Mouse (Mus musculus) lung, embryonic 16.5 days (tissue): ENCODE measurements around the gene Spag17. TPM values are rescaled to one million over a fixed set of nuclear protein-coding genes. Genes with fewer than 3 reads are reported as not detected.

Experiments used
- ATAC-seq: fragments of 200-750 bp; cut with Nextera tagmentation; 2 replicates; pipeline ENCODE4 v1.8.0; 2017; ENCODE audit warnings: low read depth, mild to moderate bottlenecking, moderate library complexity
- H3K27ac ChIP-seq: fragments of 300-500 bp; sonication (generic); 2 replicates; pipeline ENCODE4 v1.5.1; 2014; ENCODE audit warnings: mild to moderate bottlenecking, control low read depth, low read length
- H3K27me3 ChIP-seq: fragments of 300-500 bp; sonication (generic); 2 replicates; pipeline ENCODE4 v1.6.1; 2014; ENCODE audit warnings: low read depth, low read length, mixed read lengths; ENCODE audit not compliant: control insufficient read depth, insufficient read depth
- H3K36me3 ChIP-seq: fragments of 300-500 bp; sonication (generic); 2 replicates; pipeline ENCODE4 v1.6.1; 2014; ENCODE audit warnings: low read length; ENCODE audit not compliant: control insufficient read depth, insufficient read depth
- H3K4me1 ChIP-seq: fragments of 300-500 bp; sonication (generic); replicated peaks from 2 replicates; pipeline ENCODE4 v1.6.1; 2014; ENCODE audit warnings: low read length, mixed read lengths; ENCODE audit not compliant: control insufficient read depth, insufficient read depth
- H3K4me2 ChIP-seq: fragments of 300-500 bp; sonication (generic); 2 replicates; pipeline ENCODE4 v1.6.1; 2014; ENCODE audit warnings: low read depth, low read length, control low read depth
- H3K4me3 ChIP-seq: fragments of 300-500 bp; sonication (generic); 2 replicates; pipeline ENCODE4 v1.5.1; 2014; ENCODE audit warnings: mild to moderate bottlenecking, low read length, control low read depth
- H3K9ac ChIP-seq: fragments of 300-500 bp; sonication (generic); 2 replicates; pipeline ENCODE4 v1.6.1; 2014; ENCODE audit warnings: low read length, control low read depth
- H3K9me3 ChIP-seq: fragments of 300-500 bp; sonication (generic); 2 replicates; pipeline ENCODE4 v1.6.1; 2016; ENCODE audit warnings: low read length; ENCODE audit not compliant: control insufficient read depth
- WGBS: fragments of 180-500 bp; shearing (Covaris S2); extraction: QIAGEN DNeasy Blood & Tissue Kit; methylation state at CpG from one replicate; pipeline ENCODE4 v1.1.7; 2014; 5-methylcytosine and 5-hydroxymethylcytosine counted together
- polyA plus RNA-seq: library from polyadenylated mRNA; unstranded; fragments of >200 nt; fragmentation: Nextera tagmentation; extraction: Ambion mirVana; gene quantifications from 2 replicates; pipeline ENCODE4 v1.2.1, GENCODE M21; 2015

Gene Spag17
- polyA plus RNA-seq, 1 experiment from 2014 or later, result 5.8 TPM

GRCm38 (mm10) chr3:99956517-99956916 is 71.3 kb downstream of the Spag17 start:
- Histone ChIP-seq H3K27me3 (no peaks in the 10 kb centered on the region), H3K9me3 (no peaks in the 10 kb centered on the region), H3K9ac (no peak overlapping the region), H3K27ac (no peak overlapping the region), H3K4me3 (no peak overlapping the region), H3K36me3 (no peaks in the 10 kb centered on the region), H3K4me2 (no peak overlapping the region), H3K4me1 (no peaks in the 10 kb centered on the region)
- ATAC-seq, result no peak

DNA sequence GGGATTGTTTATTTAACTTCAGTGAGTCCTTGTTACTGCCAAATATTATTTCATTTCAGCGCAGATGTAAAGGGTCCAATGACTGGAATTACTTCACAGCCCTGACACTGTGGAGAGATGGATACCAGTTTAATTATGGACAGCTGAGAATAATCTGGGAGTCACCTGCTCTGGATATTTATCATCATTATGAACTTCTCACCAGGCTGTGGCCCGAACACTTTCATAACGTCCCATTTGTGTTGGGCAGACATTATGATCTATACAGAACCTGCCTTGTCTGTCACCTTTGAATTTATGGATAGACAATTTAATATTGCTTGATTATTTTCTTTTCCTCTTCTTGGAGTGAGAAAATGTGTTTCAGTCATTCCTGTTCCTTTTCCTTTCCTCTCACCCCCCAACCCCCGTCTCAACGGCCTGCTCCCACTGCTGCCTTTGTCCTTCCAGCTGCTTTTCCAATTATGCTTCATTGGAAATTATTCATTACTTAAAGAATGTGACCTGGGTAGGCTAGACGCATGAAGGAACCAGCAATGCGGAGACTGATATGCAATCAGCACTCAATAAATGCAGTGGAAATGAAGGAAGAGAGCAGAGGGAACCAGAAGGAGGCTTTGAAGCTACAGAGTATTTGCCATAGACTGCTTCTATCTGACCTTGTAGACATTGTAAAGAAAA is 74.7 kb downstream of the Spag17 start:
- WGBS, result 44% methylated on average over 7 of the region's 7 CpGs
- H3K27me3 ChIP-seq, result no peaks in the 10 kb centered on the region

GRCm38 (mm10) chr3:99964345-99964744 is 79.1 kb downstream of the Spag17 start:
- WGBS, result 77% methylated on average over 6 of the region's 6 CpGs
- Histone ChIP-seq H3K27ac (no peak overlapping the region), H3K36me3 (no peaks in the 10 kb centered on the region), H3K9me3 (no peaks in the 10 kb centered on the region), H3K4me2 (no peak overlapping the region), H3K9ac (no peak overlapping the region), H3K4me3 (no peak overlapping the region), H3K4me1 (no peaks in the 10 kb centered on the region), H3K27me3 (no peaks in the 10 kb centered on the region)
- ATAC-seq, result no peak

More for the DNA sequence above, 74.7 kb downstream of the Spag17 start:
- no peak for ATAC-seq
- no peaks in the 10 kb centered on the region for H3K9me3 ChIP-seq
- H3K27ac ChIP-seq, result no peak overlapping the region
- H3K36me3 ChIP-seq, result no peaks in the 10 kb centered on the region
- H3K9ac ChIP-seq, result no peak overlapping the region
- no peak overlapping the region for H3K4me2 ChIP-seq
- H3K4me3 ChIP-seq, result no peak overlapping the region
- no peaks in the 10 kb centered on the region for H3K4me1 ChIP-seq

GRCm38 (mm10) chr3:99965863-99966262 is 80.7 kb downstream of the Spag17 start:
- H3K27ac ChIP-seq, result no peak overlapping the region
- H3K9ac ChIP-seq, result no peak overlapping the region
- H3K9me3 ChIP-seq, result no peaks in the 10 kb centered on the region
- H3K27me3 ChIP-seq, result no peaks in the 10 kb centered on the region
- no peak overlapping the region for H3K4me2 ChIP-seq
- ATAC-seq, result no peak
- H3K4me1 ChIP-seq, result peaks cover 2% of the 10 kb centered on the region; the same call in 1 of the 2 replicates
- no peaks in the 10 kb centered on the region for H3K36me3 ChIP-seq
- H3K4me3 ChIP-seq, result no peak overlapping the region
- WGBS, result 43% methylated on average over 4 of the region's 4 CpGs

- Histone ChIP-seq H3K27ac (no peak overlapping the region), H3K36me3 (no peaks in the 10 kb centered on the region), H3K9me3 (no peaks in the 10 kb centered on the region), H3K9ac (no peak overlapping the region), H3K4me3 (no peak overlapping the region), H3K4me2 (no peak overlapping the region), H3K27me3 (no peaks in the 10 kb centered on the region), H3K4me1 (peaks cover 5% of the 10 kb centered on the region; the same call in 1 of the 2 replicates)
- no peak for ATAC-seq
- 48% methylated on average over 2 of the region's 2 CpGs for WGBS
These were observed 81.1 kb downstream of the Spag17 start for GRCm38 (mm10) chr3:99966285-99966684.

GRCm38 (mm10) chr3:99970766-99971165 is 85.6 kb downstream of the Spag17 start:
- 28% methylated on average over 5 of the region's 5 CpGs for WGBS
- Histone ChIP-seq H3K36me3 (no peaks in the 10 kb centered on the region), H3K27ac (no peak overlapping the region), H3K27me3 (no peaks in the 10 kb centered on the region), H3K4me3 (no peak overlapping the region), H3K4me1 (peaks cover 5% of the 10 kb centered on the region; the same call in 1 of the 2 replicates), H3K9ac (no peak overlapping the region), H3K9me3 (no peaks in the 10 kb centered on the region), H3K4me2 (no peak overlapping the region)
- no peak for ATAC-seq

DNA sequence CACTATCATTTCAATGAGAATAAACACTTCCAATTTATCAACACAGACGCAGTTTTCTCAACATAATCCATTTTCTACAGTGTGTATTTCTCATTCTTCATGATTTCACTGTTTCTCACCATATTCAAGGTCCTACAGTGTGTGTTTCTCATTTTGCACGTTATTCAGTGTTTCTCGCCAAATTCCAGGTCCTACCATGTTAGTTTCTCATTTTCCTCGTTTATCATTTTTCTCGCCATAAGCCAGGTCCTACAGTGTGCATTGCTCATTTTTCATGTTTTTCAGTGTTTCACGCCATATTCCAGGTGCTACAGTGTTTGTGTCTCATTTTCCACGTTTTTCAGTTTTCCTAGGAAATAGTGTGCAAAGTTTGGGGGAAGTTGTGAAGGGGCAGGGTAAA is 95.8 kb downstream of the Spag17 start:
- Histone ChIP-seq H3K4me2 (no peak overlapping the region), H3K4me3 (no peak overlapping the region), H3K9ac (no peak overlapping the region), H3K4me1 (no peaks in the 10 kb centered on the region), H3K27ac (no peak overlapping the region), H3K27me3 (no peaks in the 10 kb centered on the region), H3K36me3 (no peaks in the 10 kb centered on the region), H3K9me3 (0 out of 2 replicates have a peak, but pooled peaks cover 2% of the 10 kb centered on the region)
- 57% methylated on average over 7 of the region's 7 CpGs for WGBS
- ATAC-seq, result no peak

DNA sequence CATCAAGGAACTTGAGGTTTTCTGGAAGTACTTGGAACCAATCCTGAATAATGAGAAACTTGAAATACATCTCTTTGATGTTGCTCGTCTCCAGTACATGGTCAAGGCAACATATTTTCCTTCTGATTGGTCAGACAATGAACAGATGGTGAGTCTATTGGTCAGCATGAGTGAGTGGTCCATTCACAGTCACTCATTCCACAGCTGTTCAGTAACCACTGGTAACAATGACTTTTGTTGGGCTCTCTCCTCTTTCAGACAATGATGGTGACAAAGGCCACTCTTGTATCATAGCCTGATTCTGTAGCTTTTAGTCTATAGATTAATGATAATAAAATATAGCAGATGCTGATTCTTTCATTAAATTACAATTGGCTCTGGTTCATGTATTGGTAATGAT is 119.5 kb downstream of the Spag17 start:
- Histone ChIP-seq H3K9ac (no peak overlapping the region), H3K4me1 (no peaks in the 10 kb centered on the region), H3K36me3 (no peaks in the 10 kb centered on the region), H3K4me3 (no peak overlapping the region), H3K4me2 (no peak overlapping the region), H3K9me3 (no peaks in the 10 kb centered on the region), H3K27me3 (no peaks in the 10 kb centered on the region), H3K27ac (no peak overlapping the region)
- ATAC-seq, result no peak
- WGBS, result 47% methylated on average over 1 of the region's 1 CpGs

DNA sequence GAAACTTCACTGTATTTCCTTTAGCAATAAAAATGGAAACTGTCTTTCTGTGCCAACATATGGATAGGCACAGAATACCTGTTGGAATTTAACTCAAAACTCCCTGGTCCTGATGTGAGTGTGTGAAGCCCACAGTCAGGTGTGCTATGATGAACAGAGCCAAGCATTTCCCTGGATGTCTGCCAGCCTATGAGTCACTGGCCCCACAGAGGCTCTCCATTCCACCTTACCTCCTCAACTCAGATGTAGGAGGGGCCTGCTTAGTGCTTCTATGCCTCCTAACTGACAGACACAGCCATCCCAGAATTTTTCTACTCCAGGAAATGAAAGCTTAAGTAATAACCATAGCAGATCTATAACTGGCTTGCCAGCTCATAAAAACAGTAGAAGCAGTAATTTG is 124.6 kb downstream of the Spag17 start:
- Histone ChIP-seq H3K9me3 (no peaks in the 10 kb centered on the region), H3K4me3 (no peak overlapping the region), H3K27me3 (no peaks in the 10 kb centered on the region), H3K4me2 (no peak overlapping the region), H3K36me3 (no peaks in the 10 kb centered on the region), H3K27ac (no peak overlapping the region), H3K9ac (no peak overlapping the region), H3K4me1 (no peaks in the 10 kb centered on the region)
- no peak for ATAC-seq

DNA sequence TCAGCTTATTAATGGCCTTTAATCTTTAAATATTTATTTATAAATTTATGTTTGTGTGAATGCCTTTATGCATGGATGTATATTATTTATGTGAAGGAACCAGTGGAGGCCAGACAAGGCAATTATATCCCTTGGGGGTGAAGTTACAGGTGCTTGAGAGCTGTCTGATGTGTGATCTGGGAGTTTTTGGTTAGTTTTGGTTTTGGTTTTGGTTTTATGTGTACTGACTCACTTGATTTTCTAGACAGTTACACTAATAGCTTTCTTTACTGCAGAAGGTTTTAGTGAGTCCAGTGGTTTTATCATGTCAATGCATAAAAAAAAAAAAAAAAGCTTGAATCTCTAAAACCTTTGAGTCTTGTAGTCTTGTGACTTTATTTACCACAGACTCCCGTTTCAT is 128.9 kb downstream of the Spag17 start:
- ATAC-seq, result no peak
- Histone ChIP-seq H3K36me3 (no peaks in the 10 kb centered on the region), H3K9ac (no peak overlapping the region), H3K27me3 (no peaks in the 10 kb centered on the region), H3K4me2 (no peak overlapping the region), H3K4me3 (no peak overlapping the region), H3K27ac (no peak overlapping the region), H3K9me3 (no peaks in the 10 kb centered on the region), H3K4me1 (no peaks in the 10 kb centered on the region)
- WGBS, result 82% methylated on average over 1 of the region's 1 CpGs
